Mouse (Mus musculus): Measurements from ENCODE around the gene Ahctf1. TPM values are rescaled to one million over a fixed set of nuclear protein-coding genes. Genes with fewer than 3 reads are reported as not detected.
"Not testable (repeated sequence)": the region's sequence is repeated elsewhere in the genome, so short reads cannot be mapped to it uniquely, and the experiment has no call there.

Ahctf1 gene
- polyA plus RNA-seq, 1 experiment from 2014 or later, result 30.1 TPM

DNA sequence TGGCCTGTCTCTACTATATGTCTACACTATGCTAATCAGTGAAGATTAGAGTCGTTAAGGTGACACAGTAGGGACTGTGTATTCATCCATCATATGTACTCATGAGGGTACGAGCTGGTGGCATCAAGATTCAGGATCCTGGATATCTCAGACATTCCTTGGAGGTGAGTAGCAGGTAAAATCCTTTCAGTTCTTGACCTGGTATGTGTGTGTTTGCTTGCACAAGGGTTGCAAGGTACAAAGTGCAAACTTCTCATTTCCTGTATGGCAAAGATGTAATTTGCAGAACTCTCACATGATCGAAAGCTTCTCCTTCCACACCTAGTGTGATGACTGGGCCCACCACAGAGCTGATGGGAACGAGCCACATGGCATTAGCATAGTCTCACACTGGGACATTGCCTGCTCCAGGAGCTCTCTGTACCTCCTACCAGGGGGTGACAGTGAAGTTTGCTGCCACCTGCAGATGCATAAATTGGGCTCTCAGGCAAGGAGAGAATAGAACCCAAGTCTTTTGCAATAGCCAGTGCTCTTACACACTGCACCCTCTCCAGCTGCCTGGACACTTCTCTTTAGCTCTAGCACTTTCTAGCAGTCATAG is 59.8 kb downstream of the Ahctf1 start:
- Histone ChIP-seq H3K36me3 (peaks cover 52% of the 10 kb centered on the region), H3K4me1 (no peaks in the 10 kb centered on the region), H3K4me2 (no peak overlapping the region), H3K27me3 (no peaks in the 10 kb centered on the region), H3K4me3 (no peak overlapping the region), H3K9me3 (no peaks in the 10 kb centered on the region), H3K27ac (no peak overlapping the region), H3K9ac (no peak overlapping the region)
- ATAC-seq (ENCODE audit: insufficient number of reproducible peaks, insufficient read depth, low FRiP score, low TSS enrichment, low read depth), result no peak
- WGBS, result 87% methylated on average over 4 of the region's 4 CpGs

DNA sequence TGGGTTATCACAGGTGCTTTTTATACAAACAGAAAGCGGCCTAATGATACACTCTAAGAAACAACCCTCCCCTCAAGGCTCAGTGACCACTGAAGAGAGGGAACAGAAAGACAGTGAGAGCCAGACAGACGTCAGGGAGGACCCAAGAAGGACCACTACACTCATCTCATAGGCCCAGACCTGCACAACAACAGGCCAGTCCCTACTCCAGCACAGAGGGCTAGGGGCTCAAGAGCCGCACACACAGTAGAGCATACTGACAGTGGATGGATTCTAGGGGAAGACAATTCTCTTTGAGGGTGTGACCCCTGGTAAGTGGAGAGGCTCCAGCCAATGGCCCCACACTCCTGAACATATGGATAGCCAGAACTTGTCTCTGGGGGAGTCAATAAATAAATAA is 67.0 kb downstream of the Ahctf1 start:
- no peaks in the 10 kb centered on the region for H3K4me1 ChIP-seq
- no peak for ATAC-seq (ENCODE audit: insufficient number of reproducible peaks, insufficient read depth, low FRiP score, low TSS enrichment, low read depth)
- 82% methylated on average over 3 of the region's 3 CpGs for WGBS
- H3K36me3 ChIP-seq, result no peaks in the 10 kb centered on the region
- no peak overlapping the region for H3K4me3 ChIP-seq
- H3K9me3 ChIP-seq, result no peaks in the 10 kb centered on the region
- no peak overlapping the region for H3K4me2 ChIP-seq
- H3K9ac ChIP-seq, result no peak overlapping the region
- H3K27ac ChIP-seq, result no peak overlapping the region
- H3K27me3 ChIP-seq, result no peaks in the 10 kb centered on the region

DNA sequence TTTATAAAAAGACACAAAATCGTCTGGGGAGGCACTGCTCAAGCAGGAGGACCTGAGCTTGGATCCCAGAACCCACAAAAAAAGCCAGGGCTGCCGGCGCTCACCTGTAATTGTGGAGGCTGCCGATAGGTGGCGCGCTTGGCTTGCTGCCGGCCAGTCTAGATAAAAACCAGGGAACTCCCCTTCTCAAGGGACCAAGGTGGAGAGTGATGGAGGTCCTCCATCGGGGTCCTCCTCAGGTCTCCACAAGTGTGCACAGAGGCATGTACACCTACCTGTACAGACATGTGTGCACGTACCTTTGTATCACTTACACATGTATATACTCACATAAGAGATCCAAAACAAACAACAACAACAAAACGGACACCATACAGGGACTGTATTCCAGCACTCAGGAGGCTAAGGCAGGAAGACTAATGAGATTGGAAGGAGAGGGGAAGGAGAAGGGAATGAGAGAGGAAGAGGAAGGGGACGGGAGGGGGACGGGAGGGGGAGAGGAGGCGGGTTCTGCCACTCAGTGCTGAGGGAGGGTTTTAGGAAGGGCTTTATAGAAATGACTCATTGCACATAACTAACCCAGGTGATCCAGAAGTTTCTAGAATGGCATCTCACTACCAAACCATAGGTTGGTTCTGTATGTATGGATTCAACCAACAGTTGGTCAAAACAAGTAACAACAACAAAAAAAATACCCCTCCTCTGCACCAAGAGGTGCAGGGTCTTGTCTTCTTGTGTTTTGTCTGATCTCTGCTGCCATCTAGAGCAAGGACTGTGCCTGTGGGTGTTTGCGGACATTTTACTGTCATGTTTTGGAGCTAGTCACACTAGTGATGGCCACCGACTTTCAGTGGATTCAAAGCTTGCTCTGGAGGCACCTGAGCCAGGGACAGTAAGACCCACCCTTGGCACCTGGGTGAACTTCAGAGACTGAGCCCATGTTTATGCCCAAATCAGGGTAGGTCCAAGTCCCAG is 68.7 kb downstream of the Ahctf1 start:
- no peak overlapping the region for H3K4me3 ChIP-seq
- no peaks in the 10 kb centered on the region for H3K9me3 ChIP-seq
- no peaks in the 10 kb centered on the region for H3K36me3 ChIP-seq
- no peak overlapping the region for H3K27ac ChIP-seq
- H3K27me3 ChIP-seq, result no peaks in the 10 kb centered on the region
- peak overlapping the region; percentile 22; the same call in 1 of the 2 replicates for H3K4me2 ChIP-seq
- H3K4me1 ChIP-seq, result no peaks in the 10 kb centered on the region
- no peak overlapping the region for H3K9ac ChIP-seq
- no peak for ATAC-seq (ENCODE audit: insufficient number of reproducible peaks, insufficient read depth, low FRiP score, low TSS enrichment, low read depth)
- WGBS, result 37% methylated on average over 15 of the region's 15 CpGs

DNA sequence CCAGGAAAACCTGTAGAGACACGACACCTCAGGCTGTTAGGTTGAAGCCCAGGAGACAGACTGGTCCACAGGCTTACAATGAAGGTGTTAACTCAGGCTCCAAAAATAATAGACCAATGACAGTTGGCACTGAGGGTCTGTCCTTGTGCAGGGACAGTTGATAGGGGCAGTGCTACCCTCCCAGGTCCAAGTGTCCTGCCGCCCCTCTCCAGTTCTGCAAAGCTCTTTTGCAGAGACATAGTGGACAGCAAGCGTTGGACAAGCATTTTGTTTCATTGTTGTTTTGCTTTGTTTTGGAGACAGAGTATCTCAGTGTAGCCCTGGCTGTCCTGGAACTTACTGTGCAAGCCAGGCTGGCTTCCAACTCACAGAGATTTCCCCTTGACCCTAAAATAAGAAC is 72.1 kb downstream of the Ahctf1 start:
- ATAC-seq (ENCODE audit: insufficient number of reproducible peaks, insufficient read depth, low FRiP score, low TSS enrichment, low read depth), result no peak
- no peaks in the 10 kb centered on the region for H3K4me1 ChIP-seq
- no peaks in the 10 kb centered on the region for H3K36me3 ChIP-seq
- H3K27me3 ChIP-seq, result no peaks in the 10 kb centered on the region
- no peaks in the 10 kb centered on the region for H3K9me3 ChIP-seq
- H3K9ac ChIP-seq, result no peak overlapping the region
- H3K4me3 ChIP-seq, result no peak overlapping the region
- WGBS, result 91% methylated on average over 3 of the region's 3 CpGs
- no peak overlapping the region for H3K27ac ChIP-seq
- no peak overlapping the region for H3K4me2 ChIP-seq

DNA sequence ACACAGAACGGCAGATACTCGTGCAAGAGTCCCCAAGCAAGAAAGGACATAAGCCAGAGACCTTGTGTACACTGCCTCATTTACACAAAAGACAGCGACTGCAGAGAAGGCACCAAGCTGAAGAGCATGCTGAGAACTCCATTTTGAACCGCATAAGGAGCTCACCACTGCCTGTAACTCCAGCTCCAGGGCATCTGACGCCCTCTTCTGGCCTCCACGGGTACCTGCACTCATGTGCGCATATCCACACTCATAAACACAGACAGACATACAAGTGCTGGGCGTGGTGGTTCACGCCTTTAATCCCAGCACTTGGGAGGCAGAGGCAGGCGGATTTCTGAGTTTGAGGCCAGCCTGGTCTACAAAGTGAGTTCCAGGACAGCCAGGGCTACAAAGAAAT is 74.8 kb downstream of the Ahctf1 start:
- H3K27me3 ChIP-seq, result no peaks in the 10 kb centered on the region
- H3K9me3 ChIP-seq, result no peaks in the 10 kb centered on the region
- H3K27ac ChIP-seq, result no peak overlapping the region
- no peak overlapping the region for H3K4me3 ChIP-seq
- no peaks in the 10 kb centered on the region for H3K4me1 ChIP-seq
- no peaks in the 10 kb centered on the region for H3K36me3 ChIP-seq
- no peak overlapping the region for H3K9ac ChIP-seq
- WGBS, result 88% methylated on average over 10 of the region's 10 CpGs
- H3K4me2 ChIP-seq, result no peak overlapping the region
- ATAC-seq (ENCODE audit: insufficient number of reproducible peaks, insufficient read depth, low FRiP score, low TSS enrichment, low read depth), result no peak

DNA sequence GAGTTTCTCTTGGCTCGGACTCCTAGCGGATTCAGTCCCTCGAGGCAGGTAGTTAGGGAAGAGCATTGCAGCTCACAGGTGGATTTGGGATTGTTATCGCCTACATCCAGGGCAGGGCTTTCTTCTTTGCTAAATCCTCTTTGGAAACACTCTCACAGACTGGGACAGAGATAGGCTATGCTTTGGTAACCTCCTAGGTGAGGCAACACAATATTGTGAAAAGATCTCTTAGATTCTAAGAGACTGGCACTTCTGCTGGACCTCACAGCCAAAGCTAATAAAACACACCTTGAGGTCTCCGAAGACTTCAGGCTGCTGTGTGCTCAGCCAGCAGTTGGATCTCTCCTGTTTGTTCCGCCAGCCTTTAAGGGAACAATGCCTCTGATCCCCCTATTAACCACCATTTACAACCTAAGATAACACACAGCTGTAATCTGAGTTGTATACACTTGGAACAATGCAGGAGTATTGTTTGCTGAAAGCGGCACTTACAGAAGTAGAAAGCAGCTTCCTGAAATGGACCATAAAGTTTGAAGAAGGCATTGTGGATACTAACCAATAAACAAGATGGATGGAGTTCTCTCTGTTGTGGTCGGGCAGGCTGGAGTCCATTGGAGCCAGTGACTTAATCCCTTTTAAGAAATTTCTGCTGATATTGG is 80.5 kb downstream of the Ahctf1 start:
- Histone ChIP-seq H3K4me3 (no peak overlapping the region), H3K4me1 (no peaks in the 10 kb centered on the region), H3K9ac (no peak overlapping the region), H3K27ac (no peak overlapping the region), H3K9me3 (no peaks in the 10 kb centered on the region), H3K27me3 (no peaks in the 10 kb centered on the region), H3K36me3 (no peaks in the 10 kb centered on the region), H3K4me2 (no peak overlapping the region)
- WGBS, result 81% methylated on average over 8 of the region's 8 CpGs
- no peak for ATAC-seq (ENCODE audit: insufficient number of reproducible peaks, insufficient read depth, low FRiP score, low TSS enrichment, low read depth)

DNA sequence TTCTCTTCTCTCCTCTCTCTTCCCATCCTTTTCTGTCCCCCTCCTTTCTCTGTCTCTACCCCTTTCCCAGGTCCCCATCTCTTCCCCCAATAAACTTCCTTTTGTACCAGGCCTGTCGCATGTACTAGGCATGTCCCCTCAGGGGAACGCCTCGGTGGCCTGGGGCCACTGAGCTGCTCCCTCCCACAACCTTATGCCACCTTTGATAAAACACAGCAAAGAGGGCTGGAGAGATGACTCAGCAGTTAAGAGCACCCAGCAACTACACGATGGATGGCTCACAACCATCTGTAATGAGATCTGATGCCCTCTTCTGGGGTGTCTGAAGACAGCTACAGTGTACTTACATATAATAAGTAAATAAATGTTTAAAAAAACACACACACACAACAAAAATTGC is 87.7 kb downstream of the Ahctf1 start:
- no peaks in the 10 kb centered on the region for H3K9me3 ChIP-seq
- ATAC-seq (ENCODE audit: insufficient number of reproducible peaks, insufficient read depth, low FRiP score, low TSS enrichment, low read depth), result no peak
- H3K36me3 ChIP-seq, result no peaks in the 10 kb centered on the region
- WGBS, result 90% methylated on average over 4 of the region's 4 CpGs
- H3K9ac ChIP-seq, result no peak overlapping the region
- H3K4me1 ChIP-seq, result no peaks in the 10 kb centered on the region
- H3K4me3 ChIP-seq, result no peak overlapping the region
- H3K4me2 ChIP-seq, result no peak overlapping the region
- H3K27ac ChIP-seq, result no peak overlapping the region
- no peaks in the 10 kb centered on the region for H3K27me3 ChIP-seq

DNA sequence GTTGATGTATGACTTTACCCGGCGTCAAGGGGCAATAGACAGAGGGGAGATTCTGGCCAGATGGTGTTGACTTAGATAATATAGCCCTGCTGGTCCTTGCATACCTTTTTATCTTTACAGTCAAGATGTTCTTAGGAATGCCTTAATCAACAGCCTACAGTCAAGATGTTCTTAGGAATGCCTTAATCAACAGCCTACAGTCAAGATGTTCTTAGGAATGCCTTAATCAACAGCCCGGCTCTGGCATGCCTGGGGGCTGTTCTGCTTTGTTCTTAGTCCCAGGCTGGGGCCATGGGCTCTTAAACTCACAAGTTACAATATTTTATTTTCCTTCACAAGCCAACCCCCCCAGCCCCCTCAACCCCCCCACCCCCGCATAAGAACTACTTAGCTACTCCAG is 88.2 kb downstream of the Ahctf1 start:
- not testable (repeated sequence) for H3K9ac ChIP-seq; H3K4me2 ChIP-seq; H3K4me1 ChIP-seq; H3K9me3 ChIP-seq; H3K4me3 ChIP-seq; H3K27ac ChIP-seq; ATAC-seq (ENCODE audit: insufficient number of reproducible peaks, insufficient read depth, low FRiP score, low TSS enrichment, low read depth); H3K27me3 ChIP-seq; H3K36me3 ChIP-seq
- 78% methylated on average over 4 of the region's 4 CpGs for WGBS

DNA sequence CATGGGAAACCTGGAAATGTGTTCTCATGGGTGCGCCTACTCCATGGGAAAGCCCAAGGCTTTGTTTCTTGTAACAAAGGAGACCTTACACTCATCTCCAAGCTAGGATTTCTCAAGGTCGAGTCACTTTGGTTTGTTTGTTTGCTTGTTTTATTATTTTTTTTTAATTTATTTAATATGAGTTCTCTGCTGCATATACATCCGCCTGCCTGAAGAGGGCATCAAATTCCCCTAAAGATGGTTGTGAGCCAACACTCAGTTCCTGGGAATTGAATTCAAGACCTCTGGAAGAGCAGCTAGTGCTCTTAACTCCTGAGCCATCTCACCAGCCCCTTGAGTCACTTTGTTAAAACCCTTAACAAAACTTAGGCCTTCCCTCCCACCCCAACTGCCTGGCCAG is 90.1 kb downstream of the Ahctf1 start:
- ATAC-seq (ENCODE audit: insufficient number of reproducible peaks, insufficient read depth, low FRiP score, low TSS enrichment, low read depth), result no peak
- no peaks in the 10 kb centered on the region for H3K9me3 ChIP-seq
- no peaks in the 10 kb centered on the region for H3K4me1 ChIP-seq
- H3K27me3 ChIP-seq, result no peaks in the 10 kb centered on the region
- H3K27ac ChIP-seq, result no peak overlapping the region
- no peaks in the 10 kb centered on the region for H3K36me3 ChIP-seq
- H3K9ac ChIP-seq, result no peak overlapping the region
- no peak overlapping the region for H3K4me2 ChIP-seq
- no peak overlapping the region for H3K4me3 ChIP-seq
- 79% methylated on average over 3 of the region's 3 CpGs for WGBS

DNA sequence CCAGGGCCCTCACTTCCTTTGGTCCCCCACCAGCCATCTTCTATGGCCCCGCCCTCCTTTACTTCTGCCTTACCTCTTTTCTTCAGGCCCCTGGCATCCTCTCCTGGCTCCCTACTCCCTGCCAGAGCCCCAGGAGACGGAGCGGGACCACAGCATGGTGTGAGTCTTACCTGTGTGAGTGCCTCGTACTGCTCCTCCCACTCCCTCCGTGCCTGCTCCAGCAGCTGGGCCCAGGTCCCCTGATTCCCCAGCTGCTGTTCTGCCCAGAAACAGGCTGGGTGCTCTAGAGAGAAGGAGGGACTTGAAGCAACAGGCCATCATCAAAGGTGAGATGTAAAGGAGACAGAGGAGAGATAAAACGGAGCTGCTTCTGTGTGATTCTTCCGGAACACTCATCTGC is 90.8 kb downstream of the Ahctf1 start:
- Histone ChIP-seq H3K36me3 (no peaks in the 10 kb centered on the region), H3K4me2 (no peak overlapping the region), H3K9ac (no peak overlapping the region), H3K9me3 (no peaks in the 10 kb centered on the region), H3K4me3 (no peak overlapping the region), H3K27ac (no peak overlapping the region), H3K4me1 (no peaks in the 10 kb centered on the region), H3K27me3 (no peaks in the 10 kb centered on the region)
- WGBS, result 81% methylated on average over 7 of the region's 7 CpGs
- no peak for ATAC-seq (ENCODE audit: insufficient number of reproducible peaks, insufficient read depth, low FRiP score, low TSS enrichment, low read depth)

DNA sequence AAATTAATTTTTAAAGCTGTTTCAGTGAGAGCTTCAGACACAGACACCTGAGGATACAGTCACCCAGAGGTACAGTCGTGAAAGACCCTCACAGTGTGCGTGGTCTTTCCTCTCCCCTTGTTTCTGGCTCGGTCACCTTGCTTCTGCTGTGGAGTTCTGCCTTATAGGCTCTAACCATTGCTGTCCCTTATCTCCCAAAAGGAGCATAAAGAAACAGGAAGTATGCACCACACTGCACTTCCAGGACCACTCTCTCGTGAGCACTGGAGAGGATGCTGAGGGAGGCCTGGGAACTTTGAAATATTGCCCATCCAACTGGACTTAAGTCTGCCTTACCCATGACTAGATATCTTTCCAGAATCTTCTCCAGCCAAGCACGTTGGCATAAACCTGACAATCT is 92.7 kb downstream of the Ahctf1 start:
- no peak for ATAC-seq (ENCODE audit: insufficient number of reproducible peaks, insufficient read depth, low FRiP score, low TSS enrichment, low read depth)
- Histone ChIP-seq H3K27ac (no peak overlapping the region), H3K36me3 (no peaks in the 10 kb centered on the region), H3K4me2 (no peak overlapping the region), H3K9ac (no peak overlapping the region), H3K4me1 (no peaks in the 10 kb centered on the region), H3K4me3 (no peak overlapping the region), H3K27me3 (no peaks in the 10 kb centered on the region), H3K9me3 (no peaks in the 10 kb centered on the region)
- WGBS, result 85% methylated on average over 5 of the region's 5 CpGs

DNA sequence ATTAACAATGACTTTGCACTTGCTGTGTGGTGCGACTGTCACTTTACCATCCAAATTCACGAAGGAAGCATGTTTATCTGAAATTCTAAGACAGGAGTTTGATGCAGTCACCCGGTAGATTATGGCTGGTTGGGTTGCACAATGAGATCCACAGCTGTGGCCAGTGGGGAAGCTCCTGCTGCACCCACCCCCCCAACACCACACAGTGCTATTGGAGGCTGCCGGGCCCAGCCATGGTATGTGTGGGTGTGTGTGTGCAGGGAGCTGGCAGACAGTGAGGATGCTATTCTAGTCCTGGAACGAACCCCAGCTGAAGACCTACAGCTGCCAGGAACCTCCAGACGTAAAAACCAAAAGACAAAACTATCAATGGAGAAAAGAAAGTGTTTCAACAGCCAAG is 94.1 kb downstream of the Ahctf1 start:
- WGBS, result 83% methylated on average over 6 of the region's 6 CpGs
- Histone ChIP-seq H3K9me3 (no peaks in the 10 kb centered on the region), H3K27me3 (no peaks in the 10 kb centered on the region), H3K4me2 (no peak overlapping the region), H3K27ac (no peak overlapping the region), H3K4me3 (no peak overlapping the region), H3K36me3 (no peaks in the 10 kb centered on the region), H3K4me1 (no peaks in the 10 kb centered on the region), H3K9ac (no peak overlapping the region)
- ATAC-seq (ENCODE audit: insufficient number of reproducible peaks, insufficient read depth, low FRiP score, low TSS enrichment, low read depth), result no peak

Measured in embryonic facial prominence, embryonic 13.5 days (tissue).